Mouse (Mus musculus): ENCODE results near the gene Ihh. TPM values are rescaled to one million over a fixed set of nuclear protein-coding genes. Genes with fewer than 3 reads are reported as not detected.

Ihh gene
- polyA plus RNA-seq, 1 experiment from 2014 or later: 24.9 TPM

DNA sequence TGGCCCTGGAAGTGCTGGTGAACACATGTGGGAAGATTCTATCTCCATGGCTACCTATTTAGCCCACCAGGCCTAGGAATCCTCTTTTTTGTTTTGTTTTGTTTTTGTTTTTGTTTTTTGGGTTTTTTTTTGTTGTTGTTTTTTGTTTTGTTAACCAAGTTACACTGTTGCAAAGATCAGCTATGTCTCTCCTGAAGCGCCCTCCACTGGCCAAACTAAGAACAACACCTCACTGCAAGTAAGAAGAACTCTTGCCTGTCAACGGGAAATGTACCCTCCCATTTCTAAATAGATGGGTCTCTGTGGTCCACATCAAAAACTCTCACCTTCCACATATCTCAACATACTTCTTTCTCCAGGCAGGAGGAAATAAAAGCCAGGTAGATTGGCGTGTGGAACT is 49.8 kb downstream of the Ihh start:
- Histone ChIP-seq H3K4me1 (replicated peaks; ENCODE audit: control insufficient read depth, insufficient read depth, low read length) (no peaks in the 10 kb centered on the region), H3K27ac (ENCODE audit: low read depth, low read length) (no peak overlapping the region), H3K27me3 (replicated peaks; ENCODE audit: control insufficient read depth, insufficient read depth, low read length) (peaks cover 34% of the 10 kb centered on the region), H3K4me3 (ENCODE audit: low read depth, low read length) (no peak overlapping the region), H3K4me2 (replicated peaks; ENCODE audit: low read depth) (no peak overlapping the region), H3K9me3 (ENCODE audit: control insufficient read depth) (no peaks in the 10 kb centered on the region), H3K36me3 (ENCODE audit: control insufficient read depth, insufficient read depth) (no peaks in the 10 kb centered on the region), H3K9ac (ENCODE audit: low read depth, low read length) (no peak overlapping the region)
- peak; percentile 68 for TF ChIP-seq CTCF (IDR thresholded peaks at IDR 0.05; ENCODE audit: low read depth)
- ATAC-seq: no peak
- 16% methylated on average over 3 of the region's 3 CpGs for WGBS

DNA sequence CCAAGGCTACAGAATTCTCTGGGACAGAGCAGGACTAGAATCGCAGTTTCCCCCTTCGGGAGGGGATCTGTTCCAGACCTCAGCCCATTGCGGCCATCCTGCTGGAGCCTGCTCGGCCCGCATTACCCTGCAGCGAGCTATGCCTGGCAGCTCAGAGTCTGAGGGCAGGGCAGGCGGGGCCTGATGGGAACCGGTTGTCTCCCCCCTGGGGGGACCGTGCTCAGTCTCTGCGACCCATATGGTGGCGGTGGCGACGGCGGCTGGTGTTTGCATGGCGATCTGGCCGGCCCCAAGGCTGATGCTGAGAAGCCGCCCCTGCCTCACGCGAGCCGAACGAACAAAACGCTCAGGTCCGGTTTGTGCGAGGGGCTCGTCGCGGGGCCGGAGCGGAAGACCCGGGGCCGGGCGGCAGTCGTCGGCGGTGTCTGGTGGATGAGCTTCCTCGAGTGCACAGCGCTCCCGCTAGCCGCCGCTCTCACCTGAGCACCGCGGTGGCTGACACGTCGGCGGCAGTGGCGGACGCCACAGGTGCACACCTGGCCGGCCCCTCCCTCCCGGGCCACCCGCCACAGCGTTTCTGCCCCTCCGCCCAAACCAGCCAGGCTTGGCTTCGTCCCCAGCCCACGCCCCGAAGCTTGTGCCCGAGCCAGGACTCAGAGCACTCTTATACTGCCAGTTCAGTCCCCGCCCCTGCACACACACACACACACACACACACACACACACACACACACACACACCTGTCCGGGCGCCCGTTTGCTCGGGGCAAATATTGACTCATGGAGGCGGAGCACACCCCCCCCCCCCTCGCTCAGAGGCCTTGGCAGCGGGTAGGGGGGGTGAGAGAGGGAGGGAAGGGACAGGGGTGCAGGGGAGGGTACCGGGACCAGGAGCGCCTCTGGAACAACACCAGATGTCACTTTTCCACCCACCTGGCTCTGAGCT is 50.9 kb downstream of the Ihh start:
- no peaks in the 10 kb centered on the region for H3K9me3 ChIP-seq (ENCODE audit: control insufficient read depth)
- no peak for TF ChIP-seq CTCF (IDR thresholded peaks at IDR 0.05; ENCODE audit: low read depth)
- no peaks in the 10 kb centered on the region for H3K4me1 ChIP-seq (replicated peaks; ENCODE audit: control insufficient read depth, insufficient read depth, low read length)
- H3K9ac ChIP-seq (ENCODE audit: low read depth, low read length): 0 out of 2 replicates have a peak overlapping the region, but pooled peaks have one; percentile 2
- H3K4me3 ChIP-seq (ENCODE audit: low read depth, low read length): peak overlapping the region; percentile 28
- H3K4me2 ChIP-seq (replicated peaks; ENCODE audit: low read depth): peak overlapping the region; percentile 58
- no peaks in the 10 kb centered on the region for H3K36me3 ChIP-seq (ENCODE audit: control insufficient read depth, insufficient read depth)
- H3K27me3 ChIP-seq (replicated peaks; ENCODE audit: control insufficient read depth, insufficient read depth, low read length): peaks cover 34% of the 10 kb centered on the region
- WGBS: under 1% methylated on average over 63 of the region's 66 CpGs
- peak; percentile 75 for ATAC-seq
- no peak overlapping the region for H3K27ac ChIP-seq (ENCODE audit: low read depth, low read length)

DNA sequence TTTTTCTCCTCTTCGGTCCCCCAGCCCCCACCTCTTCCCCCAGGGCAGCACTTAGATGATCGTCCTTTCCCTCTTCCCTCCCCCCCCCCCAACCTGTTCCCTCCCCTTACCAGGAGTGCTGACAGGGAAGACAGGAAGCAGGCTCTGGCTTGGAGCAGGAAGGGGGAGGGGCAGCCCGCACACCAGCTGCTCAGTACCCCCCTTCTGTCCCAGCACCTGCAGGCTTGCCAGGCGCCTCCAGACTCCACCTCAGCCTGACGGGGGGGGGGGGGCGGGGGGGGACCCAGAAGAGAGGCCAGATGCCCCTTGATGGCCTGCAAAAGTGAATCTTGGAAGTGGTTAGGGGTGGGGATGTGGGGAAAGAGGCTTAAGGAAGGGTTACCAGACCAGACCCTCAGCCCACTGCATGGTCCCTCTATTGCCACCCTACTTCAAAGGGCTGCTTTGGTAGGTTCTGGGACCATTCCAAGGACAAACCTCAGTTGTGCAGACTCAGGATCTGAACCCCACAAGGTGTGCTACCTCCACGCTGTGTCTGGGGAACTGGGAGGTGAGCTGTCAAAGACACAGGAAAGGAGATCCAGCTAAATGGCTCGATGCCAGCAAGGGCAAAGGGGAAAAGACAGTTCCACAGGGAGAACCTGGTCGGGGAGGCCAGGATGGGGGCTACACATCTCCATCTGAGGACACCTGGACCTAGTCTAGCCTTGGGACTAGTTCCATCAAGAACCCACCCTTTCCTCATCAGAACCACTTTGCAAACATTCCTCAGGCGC is 52.6 kb downstream of the Ihh start:
- Histone ChIP-seq H3K9me3 (ENCODE audit: control insufficient read depth) (no peaks in the 10 kb centered on the region), H3K27me3 (replicated peaks; ENCODE audit: control insufficient read depth, insufficient read depth, low read length) (peaks cover 41% of the 10 kb centered on the region), H3K4me1 (replicated peaks; ENCODE audit: control insufficient read depth, insufficient read depth, low read length) (no peaks in the 10 kb centered on the region), H3K27ac (ENCODE audit: low read depth, low read length) (no peak overlapping the region), H3K4me2 (replicated peaks; ENCODE audit: low read depth) (no peak overlapping the region), H3K9ac (ENCODE audit: low read depth, low read length) (no peak overlapping the region), H3K4me3 (ENCODE audit: low read depth, low read length) (no peak overlapping the region), H3K36me3 (ENCODE audit: control insufficient read depth, insufficient read depth) (no peaks in the 10 kb centered on the region)
- no peak for ATAC-seq
- 13% methylated on average over 9 of the region's 10 CpGs for WGBS
- no peak for TF ChIP-seq CTCF (IDR thresholded peaks at IDR 0.05; ENCODE audit: low read depth)

DNA sequence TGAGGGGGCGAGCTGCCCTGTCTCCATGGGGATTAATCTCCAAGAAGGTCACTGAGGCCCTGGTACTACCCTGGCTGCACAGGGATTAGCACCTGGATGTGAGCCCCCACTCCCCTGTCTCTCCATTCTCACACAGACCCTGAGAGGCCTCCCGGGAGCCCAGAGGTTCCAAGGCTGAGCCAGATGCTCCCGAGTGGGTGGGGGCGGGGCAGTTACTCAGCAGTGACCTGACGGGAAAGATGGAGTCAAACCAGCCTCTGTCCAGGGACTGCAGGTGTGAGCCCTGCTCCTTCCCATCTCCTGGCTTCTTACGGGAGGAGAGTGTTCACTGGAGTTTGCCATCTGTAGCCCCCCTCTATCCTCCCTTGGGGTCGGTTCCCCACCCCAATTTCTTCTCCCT is 53.5 kb downstream of the Ihh start:
- no peak for TF ChIP-seq CTCF (IDR thresholded peaks at IDR 0.05; ENCODE audit: low read depth)
- Histone ChIP-seq H3K27me3 (replicated peaks; ENCODE audit: control insufficient read depth, insufficient read depth, low read length) (peaks cover 48% of the 10 kb centered on the region), H3K9ac (ENCODE audit: low read depth, low read length) (no peak overlapping the region), H3K27ac (ENCODE audit: low read depth, low read length) (no peak overlapping the region), H3K4me2 (replicated peaks; ENCODE audit: low read depth) (no peak overlapping the region), H3K4me1 (replicated peaks; ENCODE audit: control insufficient read depth, insufficient read depth, low read length) (no peaks in the 10 kb centered on the region), H3K4me3 (ENCODE audit: low read depth, low read length) (no peak overlapping the region), H3K9me3 (ENCODE audit: control insufficient read depth) (no peaks in the 10 kb centered on the region), H3K36me3 (ENCODE audit: control insufficient read depth, insufficient read depth) (no peaks in the 10 kb centered on the region)
- WGBS: 15% methylated on average over 7 of the region's 7 CpGs
- no peak for ATAC-seq

MicroRNAs within 50 kb of the gene (microRNA counts, 519-probe panel; counts per million panel counts)
- microRNA mmu-miR-375: 4,726 counts per million, percentile 79 among the panel's probes with 10 or more counts

Small RNAs within 50 kb of the gene (microRNA-seq; reads per million reads assigned to microRNA genes)
- 14,293 reads per million, percentile 95 among the genes with 10 or more reads in this experiment for gene Mir375

Other genes starting within 250 kb of the Ihh start
- gene Cyp27a1, start 238.1 kb downstream of the Ihh start, polyA plus RNA-seq (2015; fragmentation: Nextera tagmentation; extraction: Ambion mirVana): 4.6 and 6.3 TPM in 2 replicates
- gene Prkag3, start 202.5 kb downstream of the Ihh start, polyA plus RNA-seq (2015; fragmentation: Nextera tagmentation; extraction: Ambion mirVana): 0.08 and 0.09 TPM in 2 replicates
- 0.33 and 0.66 TPM in 2 replicates for gene Wnt6, start 179.8 kb downstream of the Ihh start, polyA plus RNA-seq (2015; fragmentation: Nextera tagmentation; extraction: Ambion mirVana)
- not detected in 2 replicates for gene Wnt10a, start 160.2 kb downstream of the Ihh start, polyA plus RNA-seq (2015; fragmentation: Nextera tagmentation; extraction: Ambion mirVana)
- gene Cdk5r2, start 96.7 kb downstream of the Ihh start, polyA plus RNA-seq (2015; fragmentation: Nextera tagmentation; extraction: Ambion mirVana): 0.13 and 0.29 TPM in 2 replicates
- 0.59 and 1.3 TPM in 2 replicates for gene Fev, start 66.3 kb downstream of the Ihh start, polyA plus RNA-seq (2015; fragmentation: Nextera tagmentation; extraction: Ambion mirVana)
- 0.71 and 1.2 TPM in 2 replicates for gene Cryba2, start 58.5 kb downstream of the Ihh start, polyA plus RNA-seq (2015; fragmentation: Nextera tagmentation; extraction: Ambion mirVana)
- gene Cfap65, start 16.1 kb downstream of the Ihh start, polyA plus RNA-seq (2015; fragmentation: Nextera tagmentation; extraction: Ambion mirVana): 0.03 and 0.04 TPM in 2 replicates
- 5.0 TPM in 2 replicates for gene Nhej1, start 173.5 kb upstream of the Ihh start, polyA plus RNA-seq (2015; fragmentation: Nextera tagmentation; extraction: Ambion mirVana)
- 2.5 and 3.2 TPM in 2 replicates for gene Slc23a3, start 182.2 kb upstream of the Ihh start, polyA plus RNA-seq (2015; fragmentation: Nextera tagmentation; extraction: Ambion mirVana)
- gene Cnppd1, start 191.0 kb upstream of the Ihh start, polyA plus RNA-seq (2015; fragmentation: Nextera tagmentation; extraction: Ambion mirVana): 45.6 and 45.9 TPM in 2 replicates
- 48.4 and 49.0 TPM in 2 replicates for gene Retreg2, start 191.1 kb upstream of the Ihh start, polyA plus RNA-seq (2015; fragmentation: Nextera tagmentation; extraction: Ambion mirVana)
- gene Zfand2b, start 217.0 kb upstream of the Ihh start, polyA plus RNA-seq (2015; fragmentation: Nextera tagmentation; extraction: Ambion mirVana): 47.5 and 51.2 TPM in 2 replicates
- gene Abcb6, start 228.7 kb upstream of the Ihh start, polyA plus RNA-seq (2015; fragmentation: Nextera tagmentation; extraction: Ambion mirVana): 13.9 and 17.1 TPM in 2 replicates
- gene Ankzf1, start 240.5 kb upstream of the Ihh start, polyA plus RNA-seq (2015; fragmentation: Nextera tagmentation; extraction: Ambion mirVana): 10.7 and 10.8 TPM in 2 replicates
- gene Atg9a, start 240.5 kb upstream of the Ihh start, polyA plus RNA-seq (2015; fragmentation: Nextera tagmentation; extraction: Ambion mirVana): 23.5 and 25.2 TPM in 2 replicates

All from intestine, postnatal 0 days (tissue).